Mouse (Mus musculus): ENCODE results near the gene Pla2r1. TPM values are rescaled to one million over a fixed set of nuclear protein-coding genes. Genes with fewer than 3 reads are reported as not detected.

Gene Pla2r1
- polyA plus RNA-seq, 1 experiment from 2014 or later = 0.05 TPM

GRCm38 (mm10) chr2:60382346-60382745, 170.8 kb downstream of the Pla2r1 start:
- in situ Hi-C loops (cut with MboI; ENCODE audit: low pct_unique_long_range_greater_than_20kb) = no loop called here
- ChIA-PET CTCF (interaction anchor here (0.7 to 2.0 kb wide), 2 partner anchors 9 to 36 kb away, joined by 3 to 8 read pairs; no protein-coding TSS in a partner anchor), POLR2A (interaction anchor here (0.6 kb wide), 1 partner anchor 136 kb away, joined by 3 read pairs; no protein-coding TSS in a partner anchor)
- no peaks in the 10 kb centered on the region for H3K27me3 ChIP-seq
- ATAC-seq (peak; percentile 14), DNase-seq (ENCODE audit: low read depth, low spot score) (no peak)
- no peak for TF ChIP-seq CTCF (IDR thresholded peaks at IDR 0.05)

- POLR2A ChIA-PET = interaction anchor here (1.4 kb wide), 1 partner anchor 9 kb away, joined by 4 read pairs; no protein-coding TSS in a partner anchor
- in situ Hi-C loops (cut with MboI; ENCODE audit: low pct_unique_long_range_greater_than_20kb) = no loop called here
- no peak for ATAC-seq
These were observed 175.8 kb downstream of the Pla2r1 start for GRCm38 (mm10) chr2:60377260-60377659.

GRCm38 (mm10) chr2:60375608-60376107, 177.4 kb downstream of the Pla2r1 start:
- no peak for ATAC-seq
- in situ Hi-C loops (cut with MboI; ENCODE audit: low pct_unique_long_range_greater_than_20kb) = no loop called here
- TF ChIP-seq CTCF (IDR thresholded peaks at IDR 0.05) = no peak
- H3K27me3 ChIP-seq = no peaks in the 10 kb centered on the region
- POLR2A ChIA-PET = interaction anchor here (0.6 kb wide), 1 partner anchor 9 kb away, joined by 3 read pairs; no protein-coding TSS in a partner anchor
- DNase-seq (ENCODE audit: low read depth, low spot score) = no peak
- CTCF ChIA-PET = no interaction called here

More at GRCm38 (mm10) chr2:60377260-60377659, 175.8 kb downstream of the Pla2r1 start:
- H3K27me3 ChIP-seq = no peaks in the 10 kb centered on the region
- DNase-seq (ENCODE audit: low read depth, low spot score) = no peak
- CTCF ChIA-PET = interaction anchor here (1.7 kb wide), 1 partner anchor 11 kb away, joined by 5 read pairs; no protein-coding TSS in a partner anchor
- TF ChIP-seq CTCF (IDR thresholded peaks at IDR 0.05) = no peak

GRCm38 (mm10) chr2:60375126-60375525, 178.0 kb downstream of the Pla2r1 start:
- ChIA-PET CTCF (no interaction called here), POLR2A (interaction anchor here (0.6 kb wide), 1 partner anchor 9 kb away, joined by 3 read pairs; no protein-coding TSS in a partner anchor)
- in situ Hi-C loops (cut with MboI; ENCODE audit: low pct_unique_long_range_greater_than_20kb) = no loop called here
- DNase-seq (ENCODE audit: low read depth, low spot score) = no peak
- no peak for ATAC-seq
- no peak for TF ChIP-seq CTCF (IDR thresholded peaks at IDR 0.05)
- no peaks in the 10 kb centered on the region for H3K27me3 ChIP-seq

- H3K27me3 ChIP-seq = no peaks in the 10 kb centered on the region
- DNase-seq (ENCODE audit: low read depth, low spot score) = no peak
- no peak for ATAC-seq
- in situ Hi-C loops (cut with MboI; ENCODE audit: low pct_unique_long_range_greater_than_20kb) = no loop called here
- ChIA-PET POLR2A (no interaction called here), CTCF (no interaction called here)
- no peak for TF ChIP-seq CTCF (IDR thresholded peaks at IDR 0.05)
These were observed 182.9 kb downstream of the Pla2r1 start for GRCm38 (mm10) chr2:60370188-60370587.

GRCm38 (mm10) chr2:60369454-60369853, 183.7 kb downstream of the Pla2r1 start:
- in situ Hi-C loops (cut with MboI; ENCODE audit: low pct_unique_long_range_greater_than_20kb) = no loop called here
- DNase-seq (ENCODE audit: low read depth, low spot score) = peak; percentile 59
- CTCF ChIA-PET = no interaction called here
- POLR2A ChIA-PET = interaction anchor here (0.7 kb wide), 1 partner anchor 29 kb away, joined by 3 read pairs; no protein-coding TSS in a partner anchor
- peak; percentile 90 for ATAC-seq
- H3K27me3 ChIP-seq = no peaks in the 10 kb centered on the region
- no peak for TF ChIP-seq CTCF (IDR thresholded peaks at IDR 0.05)

GRCm38 (mm10) chr2:60367871-60368270, 185.2 kb downstream of the Pla2r1 start:
- CTCF ChIA-PET = interaction anchor here (0.8 to 1.0 kb wide), 2 partner anchors 14 to 46 kb away, joined by 3 to 4 read pairs; no protein-coding TSS in a partner anchor
- ATAC-seq (no peak), DNase-seq (ENCODE audit: low read depth, low spot score) (no peak)
- in situ Hi-C loops (cut with MboI; ENCODE audit: low pct_unique_long_range_greater_than_20kb) = no loop called here
- POLR2A ChIA-PET = interaction anchor here (1.0 kb wide), 1 partner anchor 9 kb away, joined by 4 read pairs; no protein-coding TSS in a partner anchor
- no peak for TF ChIP-seq CTCF (IDR thresholded peaks at IDR 0.05)
- no peaks in the 10 kb centered on the region for H3K27me3 ChIP-seq

Other genes starting within 250 kb of the Pla2r1 start
- 30.7 TPM for gene Ly75, start 170.0 kb downstream of the Pla2r1 start, polyA plus RNA-seq (2021)
- gene Itgb6, start 169.3 kb upstream of the Pla2r1 start, polyA plus RNA-seq (2021) = 1.5 TPM